Mouse (Mus musculus) kidney, embryonic 16.5 days (tissue): Measurements from ENCODE around the gene Hes7. TPM values are rescaled to one million over a fixed set of nuclear protein-coding genes. Genes with fewer than 3 reads are reported as not detected.

ENCODE experiments used
- ATAC-seq: fragments of 200-750 bp; cut with Nextera tagmentation; 2 replicates; pipeline ENCODE4 v1.8.0; 2017; ENCODE audit warnings: moderate TSS enrichment; ENCODE audit not compliant: low FRiP score, low TSS enrichment
- H3K27ac ChIP-seq: fragments of 300-500 bp; sonication (generic); 2 replicates; pipeline ENCODE4 v1.5.1; 2014; ENCODE audit warnings: low read length
- H3K27me3 ChIP-seq: fragments of 300-500 bp; sonication (generic); 2 replicates; pipeline ENCODE4 v1.6.1; 2014; ENCODE audit warnings: low read length, control low read depth, mixed read lengths; ENCODE audit not compliant: insufficient read depth
- H3K36me3 ChIP-seq: fragments of 300-500 bp; sonication (generic); 2 replicates; pipeline ENCODE4 v1.6.1; 2014; ENCODE audit warnings: low read length, control low read depth, mixed read lengths; ENCODE audit not compliant: insufficient read depth
- H3K4me1 ChIP-seq: fragments of 300-500 bp; sonication (generic); 2 replicates; pipeline ENCODE4 v1.6.1; 2014; ENCODE audit warnings: low read length, control low read depth, mixed read lengths; ENCODE audit not compliant: insufficient read depth
- H3K4me2 ChIP-seq: fragments of 300-500 bp; sonication (generic); replicated peaks from 2 replicates; pipeline ENCODE4 v1.6.1; 2014; ENCODE audit warnings: low read depth, low read length
- H3K4me3 ChIP-seq: fragments of 300-500 bp; sonication (generic); 2 replicates; pipeline ENCODE4 v1.5.1; 2014; ENCODE audit warnings: mild to moderate bottlenecking, low read length
- H3K9ac ChIP-seq: fragments of 300-500 bp; sonication (generic); replicated peaks from 2 replicates; pipeline ENCODE4 v1.6.1; 2014; ENCODE audit warnings: low read length
- H3K9me3 ChIP-seq: fragments of 300-500 bp; sonication (generic); 2 replicates; pipeline ENCODE4 v1.6.1; 2016; ENCODE audit warnings: low read length, control low read depth
- WGBS: fragments of 180-500 bp; shearing (Covaris S2); extraction: QIAGEN DNeasy Blood & Tissue Kit; methylation state at CpG from one replicate; pipeline ENCODE4 v1.1.7; 2014; 5-methylcytosine and 5-hydroxymethylcytosine counted together
- polyA plus RNA-seq: library from polyadenylated mRNA; unstranded; fragments of >200 nt; fragmentation: Nextera tagmentation; extraction: Ambion mirVana; gene quantifications from 2 replicates; pipeline ENCODE4 v1.2.1, GENCODE M21; 2015

The Hes7 gene
- polyA plus RNA-seq, 1 experiment from 2014 or later = 0.39 TPM

DNA sequence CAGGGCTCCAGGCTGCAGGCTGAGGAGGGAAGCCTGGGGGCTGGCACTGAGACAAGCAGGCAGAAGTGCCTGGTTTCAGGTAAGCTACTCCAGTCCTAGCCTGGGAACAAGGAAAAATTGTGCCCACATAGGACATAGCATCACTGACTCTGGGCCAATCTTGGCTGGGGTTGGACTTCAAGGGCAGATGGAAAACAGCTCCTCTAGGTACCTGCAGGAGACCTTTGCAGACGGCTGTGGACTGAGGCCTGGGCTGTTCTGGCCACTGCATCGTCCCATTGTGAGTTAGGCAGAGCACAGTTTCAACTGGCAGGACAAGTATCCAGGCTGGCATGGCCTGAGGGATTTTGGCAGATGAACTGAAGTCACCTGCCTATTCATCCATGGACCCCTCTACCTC lies 14.4 kb upstream of the Hes7 start:
- H3K27me3 ChIP-seq = no peaks in the 10 kb centered on the region
- H3K9me3 ChIP-seq = no peaks in the 10 kb centered on the region
- peaks cover 76% of the 10 kb centered on the region for H3K36me3 ChIP-seq
- peaks cover 4% of the 10 kb centered on the region; the same call in 1 of the 2 replicates for H3K4me1 ChIP-seq
- H3K27ac ChIP-seq = no peak overlapping the region
- peak overlapping the region; percentile 31; the same call in 1 of the 2 replicates for H3K9ac ChIP-seq
- H3K4me2 ChIP-seq = no peak overlapping the region
- no peak for ATAC-seq
- 71% methylated on average over 2 of the region's 2 CpGs for WGBS
- H3K4me3 ChIP-seq = no peak overlapping the region

DNA sequence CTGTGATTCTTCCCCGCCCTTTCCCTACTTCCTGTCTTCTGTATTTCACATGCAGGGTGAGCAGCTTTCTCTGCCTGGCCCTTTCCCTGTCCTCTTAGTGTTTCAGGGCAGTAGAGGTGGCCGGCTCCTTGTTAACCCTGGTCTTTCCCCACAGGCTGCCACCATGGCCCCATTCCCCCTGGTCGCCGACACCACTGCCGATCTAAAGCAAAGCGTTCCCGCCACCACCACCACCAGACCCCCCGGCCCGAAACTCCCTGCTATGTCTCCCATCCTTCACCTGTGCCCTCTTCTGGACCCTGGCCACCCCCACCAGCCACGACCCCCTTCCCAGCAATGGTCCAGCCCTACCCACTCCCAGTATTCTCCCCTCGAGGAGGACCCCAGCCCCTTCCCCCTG lies 13.9 kb upstream of the Hes7 start:
- H3K4me2 ChIP-seq = no peak overlapping the region
- 94% methylated on average over 11 of the region's 11 CpGs for WGBS
- no peaks in the 10 kb centered on the region for H3K27me3 ChIP-seq
- H3K36me3 ChIP-seq = peaks cover 71% of the 10 kb centered on the region
- no peak for ATAC-seq
- no peak overlapping the region for H3K27ac ChIP-seq
- no peak overlapping the region for H3K4me3 ChIP-seq
- H3K9me3 ChIP-seq = no peaks in the 10 kb centered on the region
- no peak overlapping the region for H3K9ac ChIP-seq
- H3K4me1 ChIP-seq = peaks cover 3% of the 10 kb centered on the region; the same call in 1 of the 2 replicates

DNA sequence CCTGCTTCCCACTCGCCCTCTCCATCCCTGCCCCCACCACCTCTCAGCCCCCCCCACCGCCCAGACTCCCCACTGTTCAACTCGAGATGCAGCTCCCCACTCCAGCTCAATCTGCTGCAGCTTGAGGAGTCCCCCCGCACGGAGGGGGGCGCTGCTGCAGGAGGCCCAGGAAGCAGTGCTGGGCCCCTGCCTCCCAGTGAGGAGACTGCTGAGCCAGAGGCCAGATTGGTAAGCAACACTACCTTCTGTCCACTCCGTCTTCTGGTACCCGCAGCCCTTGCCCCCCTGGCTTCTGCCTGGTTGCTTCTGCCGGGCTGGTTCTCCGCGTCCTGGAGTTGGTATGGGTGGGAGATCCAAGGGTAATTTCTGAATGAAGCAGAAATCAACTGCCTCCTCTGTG lies 13.4 kb upstream of the Hes7 start:
- WGBS = 90% methylated on average over 11 of the region's 11 CpGs
- peaks cover 65% of the 10 kb centered on the region for H3K36me3 ChIP-seq
- H3K4me2 ChIP-seq = no peak overlapping the region
- H3K27ac ChIP-seq = no peak overlapping the region
- no peak overlapping the region for H3K4me3 ChIP-seq
- peaks cover 3% of the 10 kb centered on the region; the same call in 1 of the 2 replicates for H3K4me1 ChIP-seq
- no peaks in the 10 kb centered on the region for H3K9me3 ChIP-seq
- ATAC-seq = no peak
- H3K9ac ChIP-seq = no peak overlapping the region
- H3K27me3 ChIP-seq = no peaks in the 10 kb centered on the region

DNA sequence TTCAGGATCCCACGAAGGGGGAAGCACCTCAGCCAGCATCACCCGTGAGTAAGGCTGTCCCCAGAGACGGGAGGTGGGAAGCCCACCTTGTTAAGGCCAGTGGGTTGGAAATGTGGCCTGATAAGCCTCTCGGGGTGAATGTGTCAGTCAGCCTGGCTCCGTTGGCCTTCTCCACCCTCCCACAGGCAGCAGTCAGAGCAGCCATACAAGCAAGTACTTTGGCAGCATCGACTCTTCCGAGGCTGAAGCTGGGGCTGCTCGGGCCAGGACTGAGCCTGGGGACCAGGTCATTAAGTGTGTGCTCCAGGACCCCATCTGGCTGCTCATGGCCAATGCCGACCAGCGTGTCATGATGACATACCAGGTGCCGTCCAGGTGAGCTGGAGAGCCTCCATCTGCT lies 12.5 kb upstream of the Hes7 start:
- H3K4me3 ChIP-seq = no peak overlapping the region
- H3K4me1 ChIP-seq = peaks cover 3% of the 10 kb centered on the region; the same call in 1 of the 2 replicates
- ATAC-seq = no peak
- no peak overlapping the region for H3K9ac ChIP-seq
- no peak overlapping the region for H3K4me2 ChIP-seq
- WGBS = 86% methylated on average over 11 of the region's 11 CpGs
- H3K9me3 ChIP-seq = no peaks in the 10 kb centered on the region
- H3K27ac ChIP-seq = no peak overlapping the region
- no peaks in the 10 kb centered on the region for H3K27me3 ChIP-seq
- peaks cover 57% of the 10 kb centered on the region for H3K36me3 ChIP-seq

DNA sequence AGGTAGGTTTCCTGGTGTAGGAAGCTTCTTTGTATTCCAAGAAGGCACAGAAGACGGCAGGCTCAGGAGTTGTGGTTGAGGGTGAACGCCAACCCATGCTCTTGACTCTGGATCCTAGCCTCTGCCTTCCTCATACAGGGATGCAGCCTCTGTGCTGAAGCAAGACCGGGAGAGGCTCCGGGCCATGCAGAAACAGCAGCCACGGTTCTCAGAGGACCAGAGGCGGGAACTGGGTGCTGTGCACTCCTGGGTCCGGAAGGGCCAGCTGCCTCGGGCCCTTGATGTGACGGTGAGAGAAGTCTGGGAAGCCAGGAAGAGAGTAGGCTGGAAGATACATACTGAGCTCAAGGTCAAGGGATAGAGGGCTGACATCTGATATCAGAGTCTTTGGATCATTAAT lies 12.0 kb upstream of the Hes7 start:
- Histone ChIP-seq H3K9ac (no peak overlapping the region), H3K36me3 (peaks cover 51% of the 10 kb centered on the region), H3K27me3 (no peaks in the 10 kb centered on the region), H3K4me3 (no peak overlapping the region), H3K27ac (no peak overlapping the region), H3K9me3 (no peaks in the 10 kb centered on the region), H3K4me1 (peaks cover 3% of the 10 kb centered on the region; the same call in 1 of the 2 replicates), H3K4me2 (no peak overlapping the region)
- 89% methylated on average over 9 of the region's 9 CpGs for WGBS
- no peak for ATAC-seq

DNA sequence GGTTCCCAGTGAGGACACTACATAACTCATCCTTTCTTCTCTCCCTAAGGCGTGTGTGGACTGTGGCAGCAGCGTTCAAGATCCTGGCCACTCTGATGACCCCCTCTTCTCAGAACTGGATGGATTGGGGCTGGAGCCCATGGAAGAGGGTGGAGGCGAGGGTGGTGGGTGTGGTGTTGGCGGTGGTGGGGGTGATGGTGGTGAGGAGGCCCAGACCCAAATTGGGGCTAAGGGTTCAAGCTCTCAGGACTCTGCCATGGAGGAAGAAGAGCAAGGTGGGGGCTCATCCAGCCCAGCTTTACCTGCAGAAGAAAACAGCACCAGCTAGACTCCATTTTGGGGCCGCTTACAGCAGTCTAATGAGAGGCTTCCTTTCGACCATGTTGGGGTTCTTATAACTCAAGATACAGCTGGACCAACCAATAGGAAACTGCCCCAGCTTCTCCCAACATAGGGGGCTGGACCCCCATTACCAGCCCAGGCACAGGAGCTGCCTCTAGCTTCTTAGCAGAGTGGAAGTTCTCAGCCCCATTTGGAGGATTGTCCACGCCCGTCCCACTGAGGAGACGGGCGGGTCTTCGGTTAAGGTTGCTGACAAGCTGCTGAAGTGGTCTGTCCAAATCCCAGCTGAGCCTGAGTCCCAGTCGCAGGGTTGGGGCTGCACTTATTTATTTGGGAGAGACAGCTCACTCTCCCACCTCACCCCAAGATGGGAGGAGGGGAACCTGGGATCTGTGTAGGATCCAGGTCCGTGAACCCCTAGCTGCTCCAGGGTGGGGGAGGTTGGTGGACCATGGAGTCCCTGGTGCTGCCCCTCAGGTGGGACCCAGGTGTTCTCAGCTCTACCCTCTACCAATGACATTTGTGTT lies 10.9 kb upstream of the Hes7 start:
- H3K9me3 ChIP-seq = no peaks in the 10 kb centered on the region
- H3K4me2 ChIP-seq = no peak overlapping the region
- peaks cover 3% of the 10 kb centered on the region; the same call in 1 of the 2 replicates for H3K4me1 ChIP-seq
- no peaks in the 10 kb centered on the region for H3K27me3 ChIP-seq
- no peak overlapping the region for H3K27ac ChIP-seq
- no peak overlapping the region for H3K4me3 ChIP-seq
- no peak for ATAC-seq
- H3K9ac ChIP-seq = no peak overlapping the region
- 85% methylated on average over 13 of the region's 13 CpGs for WGBS
- H3K36me3 ChIP-seq = peaks cover 41% of the 10 kb centered on the region

DNA sequence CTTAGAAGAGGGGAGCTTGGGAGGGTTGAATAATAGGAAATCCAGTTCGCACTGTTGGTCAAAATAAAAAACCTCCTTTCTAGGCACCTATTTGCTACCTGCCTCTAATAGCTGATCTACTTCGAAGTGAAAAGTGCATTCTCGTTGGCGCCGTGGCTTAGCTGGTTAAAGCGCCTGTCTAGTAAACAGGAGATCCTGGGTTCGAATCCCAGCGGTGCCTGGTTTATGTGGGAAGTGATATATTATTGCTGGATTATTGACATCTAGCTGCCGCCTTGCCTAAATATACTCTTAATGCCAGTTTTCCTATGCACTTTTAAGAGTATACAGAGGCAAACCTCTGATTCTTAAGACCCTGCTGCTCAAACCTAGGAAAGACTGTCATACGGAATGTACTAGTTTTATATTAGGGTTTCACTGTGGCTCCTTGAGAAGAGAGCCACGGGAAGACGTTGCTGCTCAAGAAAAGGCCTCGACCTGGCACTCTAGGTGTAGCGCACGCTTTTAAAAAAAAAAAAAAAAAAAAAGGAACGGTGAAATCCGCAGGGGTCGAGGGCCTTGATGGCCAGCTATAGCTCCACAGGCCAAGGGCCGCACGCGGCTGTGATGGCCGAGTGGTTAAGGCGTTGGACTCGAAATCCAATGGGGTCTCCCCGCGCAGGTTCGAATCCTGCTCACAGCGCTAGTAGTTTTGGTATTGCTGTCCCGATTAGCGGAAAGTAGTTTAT lies 9.7 kb upstream of the Hes7 start:
- Histone ChIP-seq H3K36me3 (peaks cover 29% of the 10 kb centered on the region), H3K4me1 (peaks cover 3% of the 10 kb centered on the region; the same call in 1 of the 2 replicates), H3K27ac (peak overlapping the region; percentile 46), H3K4me2 (peak overlapping the region; percentile 60), H3K9me3 (no peaks in the 10 kb centered on the region), H3K9ac (peak overlapping the region; percentile 59), H3K27me3 (no peaks in the 10 kb centered on the region), H3K4me3 (peak overlapping the region; percentile 51)
- peak; percentile 66; the same call in 1 of the 2 replicates for ATAC-seq
- WGBS = under 1% methylated on average over 30 of the region's 30 CpGs

DNA sequence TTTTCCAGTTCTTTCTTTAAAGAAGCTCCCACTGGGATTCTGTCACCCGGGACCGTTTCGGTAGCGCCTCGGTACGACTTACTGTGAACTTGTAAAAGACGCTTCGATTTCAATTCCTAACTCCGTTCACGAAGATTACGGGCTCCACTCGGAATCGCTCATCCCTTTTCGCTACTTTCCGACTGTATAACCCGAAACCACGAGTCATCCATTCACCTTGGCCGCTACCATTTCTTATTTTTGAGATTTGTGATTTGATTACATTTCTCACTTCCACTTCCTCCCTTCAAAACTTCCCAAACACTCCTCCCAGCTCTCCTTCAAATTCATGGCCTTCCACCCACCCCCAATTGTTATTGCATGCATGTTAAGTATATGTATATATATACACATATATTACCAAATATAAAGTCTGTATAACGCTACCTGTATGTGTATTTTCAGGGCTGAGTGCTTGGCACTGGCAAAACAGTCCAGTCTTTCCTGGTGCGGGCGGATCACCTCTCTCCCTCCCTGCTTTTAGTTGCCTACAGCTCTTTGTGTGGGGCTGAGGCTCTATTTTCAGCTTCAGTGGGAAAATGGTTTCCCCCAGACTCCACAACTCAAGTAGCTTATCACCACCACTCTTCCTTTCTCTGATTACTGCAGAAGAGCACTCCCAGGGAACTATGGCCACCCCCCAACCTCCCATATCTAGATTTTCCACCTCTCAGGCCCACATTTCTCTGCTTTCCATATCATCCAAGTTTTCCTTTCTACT lies 9.0 kb upstream of the Hes7 start:
- 3% methylated on average over 21 of the region's 21 CpGs for WGBS
- no peak; the same call in 1 of the 2 replicates for ATAC-seq
- Histone ChIP-seq H3K27me3 (no peaks in the 10 kb centered on the region), H3K4me2 (peak overlapping the region; percentile 60), H3K4me3 (peak overlapping the region; percentile 51), H3K27ac (no peak overlapping the region), H3K9ac (peak overlapping the region; percentile 59), H3K36me3 (peaks cover 22% of the 10 kb centered on the region), H3K9me3 (no peaks in the 10 kb centered on the region), H3K4me1 (peaks cover 3% of the 10 kb centered on the region; the same call in 1 of the 2 replicates)

DNA sequence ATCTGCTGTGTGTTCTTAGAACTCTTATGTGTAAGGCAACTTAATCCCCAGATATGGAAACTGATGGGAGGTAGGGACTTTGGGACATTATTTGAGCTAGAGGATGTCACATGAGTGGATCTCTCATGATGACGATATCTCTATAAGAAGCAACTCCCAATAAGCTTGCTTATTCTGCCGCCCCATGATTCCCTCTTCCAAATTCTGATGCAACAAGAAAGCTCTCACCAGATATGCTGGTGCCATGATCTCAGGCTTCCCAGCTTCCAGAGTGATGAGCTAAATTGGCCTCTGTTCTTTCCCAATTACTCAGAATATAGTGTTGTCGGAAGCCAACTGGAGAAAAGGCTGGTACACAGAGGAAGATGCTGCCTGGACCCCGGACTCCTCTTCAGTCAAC lies 8.3 kb upstream of the Hes7 start:
- H3K9ac ChIP-seq = no peak overlapping the region; the same call in 1 of the 2 replicates
- H3K9me3 ChIP-seq = no peaks in the 10 kb centered on the region
- peaks cover 3% of the 10 kb centered on the region; the same call in 1 of the 2 replicates for H3K4me1 ChIP-seq
- no peak overlapping the region for H3K27ac ChIP-seq
- ATAC-seq = no peak
- no peak overlapping the region for H3K4me3 ChIP-seq
- H3K4me2 ChIP-seq = no peak overlapping the region; the same call in 1 of the 2 replicates
- H3K27me3 ChIP-seq = no peaks in the 10 kb centered on the region
- WGBS = 55% methylated on average over 4 of the region's 4 CpGs
- peaks cover 19% of the 10 kb centered on the region for H3K36me3 ChIP-seq
